ENCODE assay signal across 11 mouse cellular contexts in the genomic region with DNA sequence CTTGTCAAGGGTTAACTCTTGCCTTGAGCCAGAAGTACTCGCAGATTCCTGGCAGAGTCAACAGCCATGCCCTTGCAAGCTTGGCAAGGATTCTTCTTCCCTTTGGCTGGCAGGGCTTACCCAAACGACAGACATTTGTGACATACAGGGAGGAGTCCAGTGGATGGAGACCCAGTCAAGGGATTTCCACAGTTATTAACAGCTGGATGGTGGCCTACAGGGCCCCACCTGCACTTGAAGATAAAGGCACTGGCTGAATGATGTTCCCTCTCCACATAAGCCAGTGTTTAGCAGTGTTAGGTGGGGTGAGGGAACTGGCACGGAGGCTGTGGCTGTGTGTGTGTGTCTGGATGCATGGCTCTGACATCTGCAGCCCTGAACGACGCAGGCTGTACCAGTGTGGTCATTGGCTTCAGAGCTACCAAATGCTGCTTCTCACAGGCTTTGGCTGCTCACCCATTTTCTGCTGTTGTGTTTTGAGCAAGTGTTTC.
DNase-seq lines count a peak whose midpoint lies in the region; ATAC-seq and TF ChIP-seq lines count a peak whose summit lies in the region.
"Had no signal": no experiment of that assay in that cellular context is flagged by ENCODE, and none has a peak within 500 bp of the region (broad histone marks: within the 10 kb centered on the region; RNA-seq: fewer than 3 reads in every experiment).

No protein-coding gene starts in this region.

- peak; percentile 60 for DNase-seq in kidney, adult 2 months
- no peak for DNase-seq in kidney, postnatal 10 days
- peak; percentile 62 for DNase-seq in adrenal gland, adult 8-10 months
- peak; percentile 38 for DNase-seq in lung, postnatal 10 days
- DNase-seq in forebrain, postnatal 0 days: no peak

- no peak overlapping the region for H3K27ac ChIP-seq in kidney, adult 2 months (ENCODE audit: insufficient read depth, low read depth, low read length)
- peak overlapping the region; percentile 54 for H3K27ac ChIP-seq in brown adipose tissue, adult 24 weeks (replicated peaks; ENCODE audit: low read depth, low read length)
- H3K27ac ChIP-seq in forebrain, postnatal 0 days (ENCODE audit: low read depth, low read length): no peak overlapping the region
- H3K27ac ChIP-seq: layer of hippocampus, adult 2 months; neural tube, embryonic 15.5 days had no signal

- no peak for ATAC-seq in forebrain, postnatal 0 days
- ATAC-seq in cerebellum, adult (ENCODE audit: insufficient number of reproducible peaks, low FRiP score, low TSS enrichment): no peak
- ATAC-seq: inflammation-experienced regulatory T-cells, adult 6 months had no signal

- no peaks in the 10 kb centered on the region for H3K36me3 ChIP-seq in kidney, adult 2 months (ENCODE audit: control insufficient read depth, insufficient read depth, low read length)
- H3K36me3 ChIP-seq in forebrain, postnatal 0 days (ENCODE audit: insufficient read depth): no peaks in the 10 kb centered on the region
- H3K36me3 ChIP-seq: G1E; neural tube, embryonic 15.5 days had no signal

- H3K4me2 ChIP-seq in forebrain, postnatal 0 days (ENCODE audit: low read depth): no peak overlapping the region
- H3K4me2 ChIP-seq: neural tube, embryonic 15.5 days had no signal

- H3K27me3 ChIP-seq in kidney, adult 2 months (replicated peaks; ENCODE audit: control insufficient read depth, insufficient read depth, low read length): no peaks in the 10 kb centered on the region
- no peaks in the 10 kb centered on the region for H3K27me3 ChIP-seq in forebrain, postnatal 0 days (ENCODE audit: insufficient read depth, low read length)
- H3K27me3 ChIP-seq: neural tube, embryonic 15.5 days had no signal

- 51% methylated on average over 5 of the region's 5 CpGs for WGBS in kidney, adult 2 months
- WGBS in forebrain, postnatal 0 days: 53% methylated on average over 5 of the region's 5 CpGs

- no peak for TF ChIP-seq CTCF in kidney, adult 2 months (conservative IDR thresholded peaks at IDR 0.05; ENCODE audit: insufficient read depth, insufficient read length, low read depth, low read length)
- no peak for TF ChIP-seq CTCF in forebrain, postnatal 0 days (IDR thresholded peaks at IDR 0.05; ENCODE audit: low read depth)

- no peak overlapping the region for H3K9ac ChIP-seq in forebrain, postnatal 0 days
- H3K9ac ChIP-seq: neural tube, embryonic 15.5 days had no signal

- no peaks in the 10 kb centered on the region for H3K9me3 ChIP-seq in forebrain, postnatal 0 days (ENCODE audit: low read length)
- H3K9me3 ChIP-seq: neural tube, embryonic 15.5 days had no signal

- no peak overlapping the region for H3K4me3 ChIP-seq in kidney, adult 2 months (ENCODE audit: insufficient read depth, low read depth, low read length)
- no peak overlapping the region for H3K4me3 ChIP-seq in brown adipose tissue, adult 24 weeks (ENCODE audit: insufficient read depth, low read depth, low read length)
- H3K4me3 ChIP-seq in forebrain, postnatal 0 days (ENCODE audit: low read depth, low read length): no peak overlapping the region
- H3K4me3 ChIP-seq: layer of hippocampus, adult 2 months; neural tube, embryonic 15.5 days had no signal

- no peak for TF ChIP-seq POLR2A in kidney, adult 2 months (IDR thresholded peaks at IDR 0.05; ENCODE audit: low read depth, low read length)

- peaks cover 5% of the 10 kb centered on the region for H3K4me1 ChIP-seq in kidney, adult 2 months (ENCODE audit: control insufficient read depth, insufficient read depth, low read length)
- H3K4me1 ChIP-seq in brown adipose tissue, adult 24 weeks (ENCODE audit: control insufficient read depth, insufficient read depth, insufficient read length, low read length): peaks cover 4% of the 10 kb centered on the region; the same call in 1 of the 2 replicates
- no peaks in the 10 kb centered on the region for H3K4me1 ChIP-seq in forebrain, postnatal 0 days (ENCODE audit: insufficient read depth)

Comparison
In these comparisons a context has a peak if more than half of its experiments do, and no peak if none do; other contexts are left out.
1. DNase-seq: peak in kidney, adult 2 months (single experiment), adrenal gland, adult 8-10 months (single experiment) and lung, postnatal 10 days (single experiment); none in kidney, postnatal 10 days (single experiment) and forebrain, postnatal 0 days (single experiment).